Mouse (Mus musculus): ENCODE results near the gene Cyp11a1.

Cyp11a1 gene

GRCm38 (mm10) chr9:58005753-58006461 is at the start of gene Cyp11a1:
Gene Cyp11a1 (plus strand): TSS chr9:58006411.
- DNase-seq (ENCODE audit: extremely low read depth, low read depth) = no peak

GRCm38 (mm10) chr9:57956838-57957236 is 49.4 kb upstream of the Cyp11a1 start:
- DNase-seq (ENCODE audit: extremely low read depth, low read depth) = no peak

- no peak for DNase-seq (ENCODE audit: extremely low read depth, low read depth)
These were observed 47.6 kb upstream of the Cyp11a1 start for GRCm38 (mm10) chr9:57958615-57959014.

- no peak for DNase-seq (ENCODE audit: extremely low read depth, low read depth)
These were observed 46.8 kb upstream of the Cyp11a1 start for GRCm38 (mm10) chr9:57959399-57959798.

GRCm38 (mm10) chr9:57959886-57960866 is 46.0 kb upstream of the Cyp11a1 start:
- DNase-seq (ENCODE audit: extremely low read depth, low read depth) = no peak

- no peak for DNase-seq (ENCODE audit: extremely low read depth, low read depth)
These were observed 45.0 kb upstream of the Cyp11a1 start for GRCm38 (mm10) chr9:57961226-57961625.

GRCm38 (mm10) chr9:57961863-57962778 is 44.1 kb upstream of the Cyp11a1 start:
- DNase-seq (ENCODE audit: extremely low read depth, low read depth) = no peak

- no peak for DNase-seq (ENCODE audit: extremely low read depth, low read depth)
These were observed 42.8 kb upstream of the Cyp11a1 start for GRCm38 (mm10) chr9:57963249-57963997.

GRCm38 (mm10) chr9:57963998-57964395 is 42.2 kb upstream of the Cyp11a1 start:
- no peak for DNase-seq (ENCODE audit: extremely low read depth, low read depth)

GRCm38 (mm10) chr9:57964528-57965250 is 41.5 kb upstream of the Cyp11a1 start:
- DNase-seq (ENCODE audit: extremely low read depth, low read depth) = no peak

- no peak for DNase-seq (ENCODE audit: extremely low read depth, low read depth)
These were observed 40.7 kb upstream of the Cyp11a1 start for GRCm38 (mm10) chr9:57965281-57966185.

- no peak for DNase-seq (ENCODE audit: extremely low read depth, low read depth)
These were observed 38.8 kb upstream of the Cyp11a1 start for GRCm38 (mm10) chr9:57967237-57967960.

- DNase-seq (ENCODE audit: extremely low read depth, low read depth) = no peak
These were observed 37.9 kb upstream of the Cyp11a1 start for GRCm38 (mm10) chr9:57968166-57968771.

GRCm38 (mm10) chr9:57968783-57969542 is 37.2 kb upstream of the Cyp11a1 start:
- DNase-seq (ENCODE audit: extremely low read depth, low read depth) = no peak

- DNase-seq (ENCODE audit: extremely low read depth, low read depth) = no peak
These were observed 36.3 kb upstream of the Cyp11a1 start for GRCm38 (mm10) chr9:57969736-57970495.

GRCm38 (mm10) chr9:57971413-57971812 is 34.8 kb upstream of the Cyp11a1 start:
- no peak for DNase-seq (ENCODE audit: extremely low read depth, low read depth)

All from MEL-GATA-1-ER (cell line).